Mouse (Mus musculus): Measurements from ENCODE around the gene Stradb. TPM values are rescaled to one million over a fixed set of nuclear protein-coding genes. Genes with fewer than 3 reads are reported as not detected.

Stradb gene
- total RNA-seq (2014; fragmentation: Nextera tagmentation) (35.6 and 36.6 TPM in 2 replicates), total RNA-seq (2017) (14.2 and 23.8 TPM in 2 replicates)

DNA sequence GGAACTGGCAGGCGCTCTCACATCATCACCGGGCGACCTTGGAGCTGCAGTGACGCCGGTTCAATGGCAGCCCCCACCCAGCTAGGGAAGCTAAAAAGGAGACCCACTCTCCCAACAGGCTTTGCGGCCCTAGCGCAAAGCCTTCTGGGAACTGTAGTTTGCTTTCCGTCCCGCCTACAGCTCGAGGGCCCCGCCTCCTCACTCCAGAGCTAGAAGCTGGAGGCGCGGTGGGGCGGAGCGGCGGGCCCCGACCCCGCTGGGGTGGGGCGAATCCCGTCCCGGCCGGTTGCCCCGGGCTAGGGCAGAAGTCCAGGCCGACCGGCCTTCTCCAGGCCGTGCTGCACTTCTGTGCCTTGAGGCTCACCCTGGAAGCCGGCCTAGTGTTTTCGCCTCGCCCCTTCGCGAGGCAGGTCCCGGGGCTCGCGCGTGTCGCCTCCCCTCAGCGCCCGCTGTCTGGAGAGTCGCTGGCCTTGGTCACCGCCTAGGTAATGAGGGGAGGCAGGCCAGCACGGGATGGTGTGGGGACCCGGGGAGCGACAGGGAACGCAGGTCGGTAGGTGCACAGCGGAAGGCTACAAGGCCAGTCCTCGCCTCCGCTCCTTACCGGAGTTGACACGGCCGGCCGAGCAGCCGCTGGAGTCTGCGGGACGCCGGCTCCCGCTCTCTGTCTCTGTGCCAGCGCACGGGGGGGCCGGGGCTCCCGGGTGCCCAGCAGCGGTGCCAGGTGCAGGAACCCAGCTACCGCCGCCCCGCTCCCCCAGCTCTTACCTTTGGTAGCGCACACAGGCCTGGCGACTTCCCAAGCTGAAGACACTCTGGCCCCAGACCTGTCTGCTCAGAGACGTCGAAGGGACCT is at the start of gene Stradb, which contains the start of gene Trak2:
Stradb (plus strand) TSS at position 157 of the 856 bp plus-strand sequence.
Trak2 (minus strand) TSS at position 65 of the 856 bp plus-strand sequence.
- ATAC-seq (replicated peaks; ENCODE audit: low FRiP score, low TSS enrichment, poor library complexity, severe bottlenecking): peak; percentile 90

DNA sequence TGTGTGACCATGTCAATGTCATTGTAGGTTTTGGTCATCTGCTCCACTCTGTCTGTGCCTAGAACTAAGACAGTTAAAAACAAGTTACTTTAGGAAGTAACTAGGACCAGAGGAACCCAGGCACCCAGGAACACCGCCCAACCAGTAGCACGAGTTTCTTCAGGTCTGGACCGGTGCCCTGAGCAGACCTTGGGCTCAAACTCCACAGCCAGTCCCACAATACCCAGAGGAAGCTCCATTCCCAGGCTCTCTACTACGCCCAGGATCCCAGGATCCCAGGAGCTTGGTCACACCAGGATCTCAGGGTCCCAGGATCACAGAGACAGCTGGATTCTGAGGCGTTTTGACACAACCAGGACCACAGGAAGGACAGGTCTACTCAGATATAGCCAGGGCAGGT is 46.7 kb upstream of the Stradb start:
- ATAC-seq (replicated peaks; ENCODE audit: low FRiP score, low TSS enrichment, poor library complexity, severe bottlenecking): no peak

DNA sequence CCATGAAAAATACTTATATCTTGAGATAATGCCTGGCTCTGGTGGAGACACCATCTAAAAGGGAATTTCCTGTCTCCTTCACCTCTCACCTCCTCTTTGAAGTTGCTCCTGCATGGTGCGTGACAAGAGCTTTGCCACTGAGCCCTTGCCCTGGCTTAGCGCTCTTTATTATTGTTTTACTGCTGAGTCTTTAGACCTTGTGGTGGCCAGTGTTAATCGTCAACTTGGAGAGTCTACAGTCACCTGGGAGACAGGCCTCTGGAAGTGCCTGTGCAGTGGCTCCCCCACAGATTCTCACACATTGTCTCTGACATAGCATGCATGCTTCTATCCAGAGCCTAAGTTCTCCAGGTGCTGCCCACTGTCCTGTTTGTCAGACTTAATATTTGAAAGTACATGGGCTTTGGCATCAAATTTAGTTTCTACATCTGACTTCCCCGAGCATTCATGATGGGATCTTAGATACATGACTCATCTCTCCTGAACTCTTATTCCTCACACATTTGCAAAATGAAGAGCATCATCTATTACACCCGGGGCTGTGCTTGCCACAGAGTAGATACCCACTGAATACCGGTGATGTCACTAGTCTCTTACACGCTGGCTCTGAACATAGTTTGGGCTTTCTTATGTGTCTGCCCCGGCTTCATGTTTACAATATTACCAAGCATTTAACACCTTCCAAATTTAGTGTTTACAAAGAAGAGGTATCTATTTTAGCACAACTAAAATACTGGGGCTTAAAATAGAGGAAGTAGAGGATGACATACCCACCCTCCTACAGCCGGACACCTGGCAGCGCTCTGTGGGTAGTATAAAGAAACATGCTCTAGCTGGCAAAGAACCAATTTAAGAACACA is 36.3 kb upstream of the Stradb start:
- no peak for ATAC-seq (replicated peaks; ENCODE audit: low FRiP score, low TSS enrichment, poor library complexity, severe bottlenecking)

DNA sequence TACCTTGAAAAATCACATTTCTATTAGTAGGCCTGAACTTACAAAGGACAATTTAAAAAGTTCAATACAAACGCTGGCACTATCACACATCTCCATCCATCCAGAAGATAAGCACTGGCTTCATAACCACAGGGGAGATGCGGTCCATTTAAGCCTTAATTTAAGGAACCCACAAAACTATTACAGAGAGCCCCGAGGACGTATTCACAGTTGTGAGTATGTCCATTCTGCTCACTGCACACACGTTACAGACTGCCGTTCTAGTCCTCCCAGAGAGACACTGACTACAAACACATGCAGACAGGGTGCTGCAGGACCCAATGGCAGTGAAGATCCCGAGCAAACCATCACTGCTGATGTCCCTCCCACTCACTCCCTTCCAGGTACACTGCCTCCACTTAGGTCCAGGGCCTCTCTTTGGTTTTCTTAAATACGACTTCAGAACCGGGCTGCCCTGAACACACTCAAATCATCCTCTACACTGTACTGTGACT is 35.7 kb upstream of the Stradb start:
- ATAC-seq (replicated peaks; ENCODE audit: low FRiP score, low TSS enrichment, poor library complexity, severe bottlenecking): no peak

DNA sequence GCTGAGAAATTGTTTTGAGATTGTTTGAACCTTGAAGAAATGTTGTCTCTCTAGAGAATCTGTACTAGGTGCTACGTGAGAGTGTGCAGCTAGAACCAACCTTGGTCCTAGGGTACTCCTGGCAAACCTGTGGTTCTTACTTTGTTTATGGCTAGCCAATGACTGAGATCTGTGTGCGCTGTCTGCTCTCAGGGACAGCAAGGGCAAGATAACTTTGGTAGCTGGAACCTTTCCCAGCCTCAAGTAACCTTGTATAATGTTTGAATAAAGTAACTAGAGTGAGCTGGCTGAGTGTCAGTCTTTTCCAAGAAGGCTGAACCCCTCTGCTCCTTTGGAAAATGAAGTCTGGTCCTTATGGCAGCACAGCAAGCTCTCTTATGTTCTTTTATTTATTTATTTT is 27.8 kb upstream of the Stradb start:
- no peak for ATAC-seq (replicated peaks; ENCODE audit: low FRiP score, low TSS enrichment, poor library complexity, severe bottlenecking)

DNA sequence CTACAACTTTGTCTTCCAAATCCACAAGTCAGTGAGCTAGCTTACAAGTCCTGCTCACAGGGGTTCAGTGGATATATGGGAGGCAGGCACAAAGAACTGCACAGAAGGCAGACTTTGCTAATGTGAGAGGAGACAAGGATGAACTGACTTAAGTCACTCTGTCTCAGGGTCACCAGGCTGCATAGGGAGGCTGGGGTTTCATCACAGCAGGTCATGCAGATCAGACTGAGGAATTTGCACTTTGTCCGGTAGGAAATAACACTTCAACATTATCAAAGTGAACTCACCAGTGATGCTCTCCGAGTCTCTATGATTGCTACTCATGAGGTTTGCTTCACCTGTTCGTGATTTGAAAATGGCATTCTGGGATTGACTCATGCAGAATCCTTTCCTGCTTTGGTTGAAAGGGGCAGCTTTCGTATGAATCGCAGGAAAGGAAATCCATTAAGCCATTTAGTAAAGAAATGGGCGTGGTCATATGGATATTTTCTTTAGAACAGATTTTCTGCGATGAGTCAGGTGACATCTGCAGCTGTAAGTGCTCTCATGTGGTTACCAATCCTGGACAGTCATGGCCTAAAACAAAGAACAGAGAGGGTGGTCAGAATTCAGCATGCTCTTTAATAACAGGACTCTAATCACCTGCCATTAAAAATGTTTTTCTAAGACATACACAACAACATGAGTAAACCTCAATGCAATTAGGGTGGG is 27.2 kb upstream of the Stradb start:
- no peak for ATAC-seq (replicated peaks; ENCODE audit: low FRiP score, low TSS enrichment, poor library complexity, severe bottlenecking)

DNA sequence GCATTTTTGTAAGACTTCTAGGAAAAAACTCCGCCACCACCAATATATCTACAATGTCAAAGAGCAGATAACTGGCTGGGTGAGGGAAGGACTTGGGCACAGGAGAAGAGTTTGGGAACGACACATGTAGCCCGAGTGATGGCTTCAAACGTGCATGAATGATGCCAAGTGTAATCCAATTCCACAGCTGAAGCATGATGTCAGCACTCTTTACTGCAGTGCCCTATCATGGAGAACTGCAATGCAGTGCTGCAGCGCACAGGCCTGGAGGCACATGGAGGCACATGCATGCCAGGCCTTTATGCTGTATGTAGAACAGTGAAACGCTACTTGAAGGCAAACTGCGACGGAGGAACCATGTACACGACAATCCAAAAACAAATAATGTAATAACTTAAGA is 26.6 kb upstream of the Stradb start:
- no peak for ATAC-seq (replicated peaks; ENCODE audit: low FRiP score, low TSS enrichment, poor library complexity, severe bottlenecking)

DNA sequence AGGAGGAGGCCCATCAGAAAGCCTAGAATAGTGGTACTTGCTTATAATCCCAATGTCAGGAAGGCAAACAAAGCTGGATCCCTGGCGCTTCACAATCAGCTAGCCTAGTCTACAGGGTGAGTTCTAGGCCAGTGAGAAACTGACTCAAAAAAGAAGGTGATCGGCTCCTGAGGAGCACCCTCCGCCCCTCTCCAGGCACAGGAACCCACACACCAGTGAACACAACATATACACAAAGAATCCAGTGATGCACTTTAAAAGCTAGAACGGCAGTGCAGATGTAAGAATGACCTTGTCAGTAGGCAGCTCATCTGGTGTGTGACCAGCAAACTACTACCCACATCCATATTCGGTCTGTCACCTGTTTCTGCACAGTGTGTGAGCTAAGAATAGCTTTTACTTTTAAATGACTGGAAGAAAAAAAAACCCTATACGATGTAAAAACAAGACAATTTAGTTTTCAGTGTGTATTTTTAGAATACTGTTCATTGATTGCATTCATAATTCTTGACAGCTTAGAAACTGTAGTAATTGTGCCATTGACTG is 23.7 kb upstream of the Stradb start:
- no peak for ATAC-seq (replicated peaks; ENCODE audit: low FRiP score, low TSS enrichment, poor library complexity, severe bottlenecking)

DNA sequence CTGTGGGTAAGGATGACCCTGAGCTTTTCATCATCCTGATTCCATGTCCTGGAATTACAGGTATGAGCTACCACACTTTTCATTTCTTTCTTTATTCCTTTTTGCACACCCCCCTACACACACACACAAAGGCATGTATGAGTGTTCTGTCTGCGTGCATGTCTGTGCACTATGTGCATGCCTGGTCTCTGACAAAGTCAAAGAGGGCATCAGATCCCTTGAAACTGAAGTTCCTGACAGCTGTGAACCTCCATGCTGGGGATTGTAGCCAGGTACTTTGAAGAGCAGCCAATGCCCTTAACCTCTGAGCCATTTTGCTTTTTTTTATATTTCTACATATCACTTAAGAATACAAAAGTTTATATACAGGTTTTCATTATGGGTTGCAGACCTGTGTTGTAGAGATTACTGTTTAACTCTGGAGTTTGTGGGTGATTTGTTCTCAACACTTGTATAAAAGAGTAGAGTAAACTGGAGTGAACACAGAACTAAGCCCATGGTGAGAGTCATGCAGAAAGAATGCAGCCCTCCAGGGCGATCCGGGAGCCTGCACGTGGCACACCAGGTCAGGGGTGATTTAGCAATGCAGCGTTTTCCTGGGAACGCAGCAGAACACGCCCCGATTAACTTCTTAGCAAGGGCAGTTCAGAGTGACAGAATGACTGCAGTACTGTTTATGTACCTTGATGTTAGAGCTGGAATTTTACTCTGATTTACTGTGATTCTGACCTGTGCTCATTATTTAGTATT is 22.2 kb upstream of the Stradb start:
- no peak for ATAC-seq (replicated peaks; ENCODE audit: low FRiP score, low TSS enrichment, poor library complexity, severe bottlenecking)

DNA sequence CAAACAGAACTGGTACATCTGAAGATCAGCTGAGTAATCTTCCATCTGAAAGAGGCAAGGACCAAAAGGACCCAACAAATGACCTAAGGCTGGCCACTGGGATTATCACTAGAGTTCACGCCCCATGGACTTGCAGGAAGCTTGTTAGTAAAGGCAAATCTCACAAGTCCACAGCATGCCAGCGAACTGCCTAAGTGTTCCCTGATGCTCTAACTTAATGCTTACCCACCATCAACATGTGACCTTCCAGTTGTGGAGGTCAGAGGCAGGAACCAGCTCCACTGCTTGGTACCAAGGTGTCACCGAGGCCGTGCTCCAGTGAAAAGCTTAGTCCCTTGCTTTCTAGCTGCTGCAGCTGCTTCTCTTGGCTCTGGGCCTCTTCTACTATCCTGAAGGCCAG is 21.5 kb upstream of the Stradb start:
- no peak for ATAC-seq (replicated peaks; ENCODE audit: low FRiP score, low TSS enrichment, poor library complexity, severe bottlenecking)

DNA sequence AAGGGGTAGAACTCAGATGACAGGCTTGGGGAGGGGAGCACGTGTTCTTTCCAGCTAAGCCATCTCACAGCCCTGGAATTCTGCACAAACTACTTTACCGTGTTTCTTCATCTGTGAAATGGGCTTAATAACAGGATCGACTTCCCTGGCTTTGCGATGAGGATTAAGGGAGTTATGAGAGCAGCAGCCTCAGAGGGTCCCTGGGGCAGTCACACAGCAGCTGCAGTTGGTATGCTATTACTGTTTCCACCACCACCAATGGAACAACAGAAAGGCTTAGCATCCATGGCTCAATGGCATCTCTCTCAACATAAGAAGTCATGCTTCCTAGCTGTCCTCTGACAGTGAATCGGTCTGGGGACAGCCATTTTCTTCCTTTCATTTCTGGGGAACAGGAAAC is 20.8 kb upstream of the Stradb start:
- ATAC-seq (replicated peaks; ENCODE audit: low FRiP score, low TSS enrichment, poor library complexity, severe bottlenecking): no peak

DNA sequence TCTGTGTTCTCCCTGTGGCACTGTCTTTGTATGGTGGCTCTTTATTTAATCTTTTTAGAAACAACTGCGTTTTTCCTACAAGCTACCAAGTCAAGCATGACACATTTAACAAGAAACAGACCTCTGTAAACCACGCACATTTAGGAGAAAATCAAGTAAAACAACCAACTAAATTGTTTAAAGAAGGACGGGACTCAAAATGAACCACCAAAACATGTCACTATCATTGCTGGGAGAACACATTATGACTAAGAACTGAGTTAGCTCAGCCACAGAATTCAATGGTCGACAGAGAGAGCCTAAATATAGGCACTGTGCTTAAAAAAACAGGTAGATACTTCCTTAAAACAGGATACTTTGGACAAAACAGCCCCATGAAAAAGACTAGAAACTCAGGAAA is 20.3 kb upstream of the Stradb start:
- no peak for ATAC-seq (replicated peaks; ENCODE audit: low FRiP score, low TSS enrichment, poor library complexity, severe bottlenecking)

DNA sequence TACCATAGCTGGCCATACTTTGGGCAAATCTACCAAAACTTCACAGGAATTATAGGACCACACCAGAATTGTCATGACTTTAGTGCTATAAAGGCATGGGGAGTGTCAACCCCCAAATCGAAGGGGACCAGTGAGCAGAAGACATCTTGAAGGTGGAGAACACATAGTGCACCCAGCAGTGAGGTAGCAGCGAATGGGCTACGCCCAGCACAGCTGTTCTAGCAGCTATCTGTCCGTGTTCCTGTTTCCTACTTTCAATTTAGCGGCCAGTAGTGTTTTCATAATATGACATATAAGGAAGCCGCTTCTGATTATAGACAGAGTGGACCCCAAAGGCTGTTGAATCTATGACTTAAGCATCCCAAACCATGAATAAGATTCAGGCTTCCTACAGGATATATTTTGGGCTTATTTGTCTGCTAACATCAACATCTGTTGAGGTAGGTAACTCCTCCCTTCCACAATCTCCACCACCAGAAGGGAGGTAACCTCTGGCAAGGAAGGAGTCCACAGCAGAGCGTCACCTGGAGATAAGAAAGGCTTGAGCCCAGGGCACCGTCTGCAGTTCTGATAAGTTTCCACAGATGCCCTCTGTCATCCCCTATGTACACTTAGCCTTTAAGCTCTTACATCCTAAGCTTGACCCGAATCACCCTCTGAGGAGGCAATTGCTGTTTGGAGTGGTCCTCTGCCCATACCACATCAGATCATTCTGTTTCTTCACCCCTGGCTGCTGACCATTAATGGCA is 19.5 kb upstream of the Stradb start:
- ATAC-seq (replicated peaks; ENCODE audit: low FRiP score, low TSS enrichment, poor library complexity, severe bottlenecking): peak; percentile 92

DNA sequence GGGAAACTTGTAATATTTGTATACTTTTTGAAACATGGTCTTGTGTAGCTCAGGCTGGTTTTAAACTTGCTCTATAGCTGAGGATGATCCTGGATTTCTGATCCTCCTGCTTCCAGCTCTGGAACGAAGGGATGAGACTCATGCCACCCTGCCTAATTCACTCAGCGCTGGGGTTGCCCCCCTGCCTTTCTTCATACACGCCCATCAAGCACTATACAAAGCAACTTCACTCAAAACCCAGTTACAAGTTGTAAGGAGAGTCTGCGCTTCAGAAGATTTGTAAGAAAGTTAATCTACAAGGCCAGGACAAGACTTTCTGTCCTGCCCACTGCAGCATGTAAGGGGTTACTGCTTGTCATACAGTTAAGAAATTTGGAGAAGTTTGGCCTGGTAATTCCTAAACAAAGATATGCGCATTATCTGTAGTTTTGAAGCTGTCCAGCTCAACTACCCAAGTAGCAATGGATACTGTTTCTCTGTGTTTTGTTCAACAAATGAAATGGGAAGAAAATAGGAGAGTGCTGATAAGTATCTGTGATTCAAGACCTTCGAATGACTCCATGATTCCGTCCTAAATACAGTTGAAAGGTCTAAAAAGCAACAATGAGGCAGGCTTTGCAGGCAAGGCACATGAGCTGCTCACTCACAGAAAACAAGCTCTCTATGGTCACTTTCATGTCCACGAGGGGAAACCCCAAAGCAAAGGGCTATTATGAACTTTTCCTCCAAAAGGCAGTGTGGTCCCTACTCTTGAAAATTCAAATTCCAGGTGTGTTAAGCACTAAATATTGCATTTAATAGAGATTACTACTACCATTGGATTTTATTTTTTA is 18.5 kb upstream of the Stradb start:
- ATAC-seq (replicated peaks; ENCODE audit: low FRiP score, low TSS enrichment, poor library complexity, severe bottlenecking): peak; percentile 29; the same call in 1 of the 2 replicates

DNA sequence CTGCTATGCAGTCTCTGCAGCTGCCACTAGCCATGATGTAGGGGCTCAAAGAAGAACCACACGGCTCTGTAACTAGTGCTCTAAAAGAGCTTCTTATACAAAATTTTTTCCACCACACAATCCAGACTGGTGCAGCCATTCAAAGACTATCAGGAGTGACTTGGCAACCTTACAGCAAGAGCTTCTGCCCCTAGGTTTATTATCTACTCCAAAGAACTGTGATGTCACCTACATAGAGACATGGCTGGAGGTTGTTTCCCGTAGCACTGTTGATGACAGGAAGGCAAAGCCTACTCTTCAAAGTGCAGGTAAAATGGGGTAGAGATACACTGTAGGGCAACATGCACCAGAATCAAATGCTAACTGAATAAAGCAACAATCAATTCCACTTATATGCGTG is 17.6 kb upstream of the Stradb start:
- peak; percentile 43; the same call in 1 of the 2 replicates for ATAC-seq (replicated peaks; ENCODE audit: low FRiP score, low TSS enrichment, poor library complexity, severe bottlenecking)

DNA sequence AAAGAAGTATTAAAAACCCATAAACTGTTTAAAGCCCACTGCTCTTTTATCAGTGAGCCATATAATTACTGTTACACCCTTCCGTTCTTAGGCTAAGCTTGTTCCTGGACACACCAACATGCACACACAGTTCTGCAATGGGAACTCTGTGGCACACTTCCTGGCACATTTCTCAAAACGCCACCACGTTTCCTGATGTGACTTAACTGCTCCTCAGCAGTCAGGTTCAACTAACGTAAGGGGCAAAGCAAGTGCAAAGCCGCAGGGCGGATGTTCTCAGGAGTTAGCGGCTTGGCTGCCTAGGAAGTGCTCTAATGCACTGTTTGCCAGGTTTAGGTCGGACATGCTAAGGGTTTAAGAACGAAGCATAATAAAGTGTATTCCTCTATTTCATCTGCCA is 17.1 kb upstream of the Stradb start:
- ATAC-seq (replicated peaks; ENCODE audit: low FRiP score, low TSS enrichment, poor library complexity, severe bottlenecking): no peak

DNA sequence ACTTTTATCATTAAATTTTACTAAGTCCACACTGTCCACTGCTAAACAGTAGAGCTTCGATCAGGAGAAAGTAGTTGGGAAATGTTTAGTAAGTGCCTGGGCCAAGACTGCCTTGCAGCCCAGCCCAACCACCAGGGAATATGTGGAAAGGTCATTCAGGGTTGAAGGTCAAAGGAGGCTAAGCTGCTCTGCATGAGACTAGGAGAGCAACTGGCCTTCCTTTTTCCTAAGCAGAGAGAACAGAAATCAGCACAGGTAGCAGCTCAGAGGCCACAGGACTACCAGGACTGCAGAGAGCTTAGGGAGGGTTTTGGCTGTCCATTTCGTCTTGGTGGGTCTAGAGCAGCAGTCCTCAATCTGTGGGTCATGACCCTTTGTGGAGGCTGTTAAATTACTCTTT is 15.4 kb upstream of the Stradb start:
- ATAC-seq (replicated peaks; ENCODE audit: low FRiP score, low TSS enrichment, poor library complexity, severe bottlenecking): no peak

Data from megakaryocyte-erythroid progenitor cell, adult 5-6 weeks (primary cell).